7 mouse cellular contexts compared by ENCODE assay signal in the genomic region with DNA sequence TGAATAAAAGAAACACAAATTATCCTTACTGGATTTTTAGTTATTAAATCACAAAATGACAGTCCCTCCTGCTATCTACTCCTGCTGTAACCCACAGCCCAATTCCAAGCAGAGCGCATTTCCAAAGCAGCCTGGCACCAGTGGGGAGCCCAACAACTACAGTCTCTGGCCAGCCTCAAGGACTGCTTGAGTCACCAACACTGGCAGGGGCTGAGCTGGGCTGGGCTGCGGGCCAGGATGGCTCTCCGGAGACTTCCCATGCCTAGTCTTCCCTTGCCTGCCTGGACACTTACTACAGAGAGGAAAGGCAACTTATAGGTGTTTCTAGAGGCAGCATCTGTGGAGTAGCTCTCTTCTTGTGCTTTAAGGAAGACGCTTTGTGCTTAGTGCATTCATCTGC. TPM values are rescaled to one million over a fixed set of nuclear protein-coding genes. Genes with fewer than 3 reads are reported as not detected.
A peak's percentile ranks its signal among the peaks of the same experiment; 100 is the strongest.
DNase-seq lines count a peak whose midpoint lies in the region.

No protein-coding gene starts in this region.

- DNase-seq in testis, postnatal 10 days (ENCODE audit: low spot score): peak; percentile 58
- DNase-seq in testis, postnatal 14 days (ENCODE audit: low spot score): no peak
- DNase-seq in cerebellum, adult 9-11 months: peak; percentile 94
- DNase-seq in heart, postnatal 25 days (ENCODE audit: low spot score): peak; percentile 56
- peak; percentile 66 for DNase-seq in right cerebral cortex, adult 18-20 months
- DNase-seq in kidney, postnatal 4 days: no peak
- no peak for DNase-seq in embryo, embryonic 11 days

- intact Hi-C loops in heart, postnatal 25 days (cut with DNase I): no loop called here

RNA-seq across cellular contexts. Expression of a gene that starts 48.6 kb away (rescaled TPM):
- 10 to 100 TPM; 10.2 to 10.5 TPM for total RNA-seq in heart, postnatal 25 days (2021)

Comparison
In these comparisons a context has a peak if more than half of its experiments do, and no peak if none do; other contexts are left out.
1. DNase-seq: peak in testis, postnatal 10 days (single experiment), cerebellum, adult 9-11 months (single experiment), heart, postnatal 25 days (single experiment) and right cerebral cortex, adult 18-20 months (single experiment); none in testis, postnatal 14 days (single experiment), kidney, postnatal 4 days (0 of 2) and embryo, embryonic 11 days (single experiment).